Mouse (Mus musculus): ENCODE data around the gene Ctdsp2.

The Ctdsp2 gene

GRCm38 (mm10) chr10:126978277-126978994, at the start of gene Ctdsp2:
TSS of gene Ctdsp2 (plus strand) at chr10:126978717.
- peak; percentile 100 for DNase-seq

GRCm38 (mm10) chr10:126928819-126929206, 49.7 kb upstream of the Ctdsp2 start:
- DNase-seq, result no peak

GRCm38 (mm10) chr10:126929543-126929942, 49.0 kb upstream of the Ctdsp2 start:
- peak; percentile 53 for DNase-seq

DNA sequence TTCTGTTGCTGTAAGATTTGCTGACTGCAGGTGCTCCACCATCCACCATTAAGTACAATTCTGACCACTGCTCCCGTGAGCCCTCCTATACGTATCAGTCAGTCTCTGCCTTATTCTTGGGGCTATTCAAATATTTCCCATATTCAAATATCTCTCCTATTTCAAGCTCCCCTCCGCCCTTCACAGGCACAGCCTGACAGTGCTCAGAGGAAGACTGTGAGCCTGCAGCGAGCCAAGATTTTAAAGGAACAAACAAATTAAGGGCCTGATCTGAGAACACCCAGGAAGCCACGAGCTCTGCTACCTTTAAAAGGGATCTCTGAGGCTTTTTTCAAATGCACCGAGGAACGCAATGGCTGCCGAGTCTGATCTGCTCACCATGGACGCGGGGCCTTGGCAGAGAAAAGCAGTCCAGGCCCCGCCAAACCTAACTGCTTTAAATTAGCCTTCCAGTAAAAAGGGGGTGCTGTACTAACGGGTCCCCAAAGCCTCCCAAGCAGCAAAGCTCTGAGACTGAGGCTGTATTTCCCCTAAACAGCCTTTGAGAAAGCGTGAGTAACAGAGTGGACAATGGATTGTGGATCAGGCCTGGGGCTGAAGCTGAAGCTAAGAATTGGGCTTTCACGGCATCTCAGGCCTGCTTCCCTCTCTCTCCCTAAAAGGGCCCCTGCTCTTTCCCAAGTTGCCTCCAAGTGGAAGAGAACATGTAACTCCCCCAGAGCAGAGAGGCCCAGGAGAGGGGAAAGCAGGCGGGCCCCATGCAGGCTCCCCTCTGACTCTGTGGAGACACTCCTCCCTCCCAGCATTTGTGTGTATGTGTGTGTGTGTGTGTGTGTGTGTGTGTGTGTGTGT, 48.0 kb upstream of the Ctdsp2 start:
- peak; percentile 86 for DNase-seq

GRCm38 (mm10) chr10:126931123-126931759, 47.3 kb upstream of the Ctdsp2 start:
- no peak for DNase-seq

DNA sequence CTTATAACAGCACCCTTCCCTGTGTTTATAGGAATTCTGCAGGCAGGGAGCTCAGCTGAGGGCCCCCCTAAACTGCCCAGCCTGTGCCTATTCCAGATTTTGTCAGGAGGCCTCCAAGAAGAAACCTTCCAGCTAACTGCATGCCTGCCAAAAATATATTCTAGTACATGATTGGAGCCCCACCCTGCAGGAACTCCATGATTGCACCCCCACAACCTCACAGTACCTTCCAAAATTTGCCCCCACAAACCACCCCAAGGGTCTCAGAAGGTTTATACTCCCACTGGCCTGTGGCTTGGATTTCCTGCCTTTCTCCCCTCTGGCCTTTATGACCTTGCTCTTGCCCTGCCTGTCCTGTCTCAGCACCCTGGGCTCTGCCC, 46.8 kb upstream of the Ctdsp2 start:
- no peak for DNase-seq

- no peak for DNase-seq
Measured at GRCm38 (mm10) chr10:126934561-126934960, 44.0 kb upstream of the Ctdsp2 start.

GRCm38 (mm10) chr10:126935121-126935520, 43.4 kb upstream of the Ctdsp2 start:
- DNase-seq, result no peak

DNA sequence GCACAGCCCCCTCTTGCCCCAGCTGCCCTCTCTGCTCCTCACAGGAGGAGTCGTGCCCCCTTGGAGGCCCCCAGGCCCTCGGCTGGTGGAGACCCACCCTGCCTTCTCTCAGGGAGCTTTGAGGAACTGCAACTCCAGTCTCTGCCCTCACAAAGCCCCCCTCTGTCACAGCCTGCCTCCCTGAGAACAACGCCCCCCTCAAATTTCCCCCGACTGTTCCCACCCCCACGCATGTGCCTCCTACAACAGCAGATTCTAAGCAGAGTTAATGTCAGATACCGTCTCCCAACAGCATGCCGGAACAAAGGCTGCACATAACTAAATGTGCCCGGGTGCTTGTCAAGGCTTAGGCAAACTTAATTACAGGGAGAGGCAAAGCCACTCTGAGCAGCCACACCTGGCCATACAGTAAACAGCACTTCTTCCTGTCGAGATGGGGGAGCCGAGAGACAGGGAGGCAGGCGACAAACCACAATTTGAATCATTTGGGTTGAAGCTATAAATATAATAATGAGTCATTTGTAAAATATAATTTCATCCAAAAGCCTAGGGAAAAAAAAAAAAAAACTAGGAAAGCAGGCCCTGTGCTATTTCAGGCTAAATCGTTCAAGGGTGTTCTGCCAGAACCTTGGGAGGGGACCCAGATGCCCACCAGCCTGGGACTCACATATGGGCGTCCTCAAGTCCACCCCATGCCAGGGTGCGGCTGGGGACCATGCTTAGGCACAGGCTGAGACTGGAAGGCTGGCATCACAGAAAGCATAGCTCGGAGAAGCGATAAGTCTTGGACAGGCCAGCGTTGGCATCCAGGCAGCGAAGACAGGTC, 42.7 kb upstream of the Ctdsp2 start:
- DNase-seq, result peak; percentile 54

GRCm38 (mm10) chr10:126940949-126941348, 37.6 kb upstream of the Ctdsp2 start:
- DNase-seq, result no peak

DNA sequence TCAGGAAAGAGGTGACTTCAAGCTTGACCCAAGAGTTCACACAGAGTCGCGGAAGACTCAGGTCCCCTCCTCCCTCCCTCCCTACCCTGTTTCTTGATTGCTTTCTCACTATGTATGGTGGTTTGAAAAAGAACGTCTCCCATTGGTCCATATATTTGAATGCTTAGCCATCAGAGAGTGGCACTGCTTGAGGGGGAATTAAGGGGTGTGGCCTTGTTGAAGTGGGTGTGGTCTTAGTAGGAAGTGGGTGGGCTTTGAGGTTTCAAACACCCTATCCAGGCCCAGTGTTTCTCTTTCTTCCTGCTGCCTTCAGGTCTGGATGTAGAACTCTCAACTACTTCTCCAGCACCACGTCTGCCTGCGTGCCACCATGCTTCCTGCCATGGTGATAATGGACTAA, 33.0 kb upstream of the Ctdsp2 start:
- no peak for DNase-seq

DNA sequence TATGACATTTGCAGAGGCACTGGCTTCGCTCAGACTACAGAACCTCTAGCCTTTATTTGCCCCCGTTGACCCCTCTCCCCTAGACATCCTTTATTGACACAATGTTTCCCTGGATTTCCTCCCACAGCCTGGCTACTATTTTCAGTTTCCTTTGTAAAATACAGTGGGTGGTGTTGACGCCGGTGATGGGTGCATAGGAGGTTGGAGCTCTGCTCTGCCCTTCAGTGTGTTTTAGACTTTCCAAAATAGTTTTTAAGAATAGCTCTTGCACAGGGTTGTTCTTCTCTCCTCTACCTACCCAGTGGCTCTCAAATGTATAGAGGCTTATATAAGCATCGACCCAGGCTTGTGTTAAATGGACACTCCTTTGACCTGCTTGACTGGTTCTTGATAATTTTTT, 28.7 kb upstream of the Ctdsp2 start:
- DNase-seq, result no peak

GRCm38 (mm10) chr10:126950572-126950971, 27.9 kb upstream of the Ctdsp2 start:
- DNase-seq, result no peak

DNA sequence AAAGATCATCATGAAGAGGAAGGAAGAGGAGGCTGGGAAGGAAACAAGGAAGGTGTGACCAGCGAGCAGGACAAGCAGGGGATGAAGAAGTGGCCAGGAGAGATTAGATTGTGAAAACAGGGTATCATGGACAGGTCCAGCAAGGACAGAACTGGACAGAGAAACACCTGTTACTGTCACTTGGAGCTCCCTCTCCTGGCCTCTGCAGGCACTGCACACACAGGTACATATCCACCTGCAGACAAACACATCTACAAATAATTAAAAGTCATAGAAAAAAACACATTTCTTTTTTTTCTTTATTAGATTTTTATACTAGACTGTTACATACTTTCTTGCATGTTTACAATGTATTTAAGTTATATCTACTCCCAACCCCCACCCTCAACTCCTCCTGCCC, 26.1 kb upstream of the Ctdsp2 start:
- DNase-seq, result no peak

- DNase-seq, result no peak
Measured at GRCm38 (mm10) chr10:126953029-126953471, 25.5 kb upstream of the Ctdsp2 start.

DNA sequence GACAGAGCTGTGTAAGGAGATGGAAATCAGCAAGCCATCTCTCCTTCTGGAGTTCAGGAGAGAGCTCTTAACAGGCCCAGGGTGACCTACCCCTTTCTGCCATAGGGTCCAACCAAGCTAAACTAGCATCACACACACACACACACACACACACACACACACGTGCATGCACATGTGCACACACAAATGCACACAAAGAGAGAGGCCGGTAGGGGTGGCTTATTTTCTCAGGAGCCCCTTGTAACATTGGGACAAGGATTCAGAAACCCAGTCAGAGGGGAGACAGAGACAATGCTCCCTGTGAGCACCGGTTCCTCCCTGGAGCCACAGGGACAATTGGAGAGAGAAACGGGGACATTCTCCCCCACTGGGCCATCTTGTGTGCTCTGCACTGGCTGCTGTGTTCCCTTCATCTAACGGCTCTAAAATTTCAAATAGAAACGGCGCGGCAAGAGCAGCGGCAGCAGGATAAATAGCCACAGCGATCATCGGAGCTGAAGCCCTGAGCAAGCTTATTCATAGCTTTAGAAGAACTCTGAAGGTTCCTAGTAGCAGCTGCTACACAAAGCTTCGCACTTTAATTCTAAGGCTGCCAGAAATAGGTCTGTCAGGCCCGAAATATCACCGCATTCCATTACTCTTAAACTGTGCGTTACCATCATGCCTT, 21.7 kb upstream of the Ctdsp2 start:
- peak; percentile 75 for DNase-seq

GRCm38 (mm10) chr10:126957359-126958107, 21.0 kb upstream of the Ctdsp2 start:
- peak; percentile 97 for DNase-seq

DNA sequence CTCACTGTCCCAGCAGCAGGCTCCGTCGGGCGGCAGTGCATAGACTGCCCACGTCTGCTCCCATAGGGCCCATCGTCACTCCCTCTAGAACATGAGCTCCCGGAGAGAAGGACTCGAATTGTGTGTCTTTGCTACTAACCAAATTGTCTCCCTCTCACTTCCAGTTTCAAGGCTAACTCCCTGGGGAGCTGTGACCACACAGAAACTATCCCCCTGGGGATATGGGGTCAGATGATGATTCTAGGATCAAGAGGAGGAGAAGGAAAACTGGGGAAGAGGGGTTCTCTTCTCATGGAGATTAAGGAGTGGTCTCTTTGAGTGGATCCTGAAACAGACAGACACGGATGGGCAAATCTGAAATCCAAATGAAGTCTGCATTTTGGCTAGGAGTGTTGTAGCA, 18.0 kb upstream of the Ctdsp2 start:
- DNase-seq, result no peak

- DNase-seq, result peak; percentile 67
Measured at GRCm38 (mm10) chr10:126961757-126962156, 16.8 kb upstream of the Ctdsp2 start.

- peak; percentile 88 for DNase-seq
Measured at GRCm38 (mm10) chr10:126962271-126962965, 16.1 kb upstream of the Ctdsp2 start.

- no peak for DNase-seq
Measured at GRCm38 (mm10) chr10:126962966-126963330, 15.6 kb upstream of the Ctdsp2 start.
